Mouse (Mus musculus) embryonic fibroblast, embryonic 13.5 days (primary cell): ENCODE data around the gene Rufy3.

Source experiments
- CTCF ChIP-seq: IDR thresholded peaks from 2 replicates; pipeline ENCODE4 v1.5.1; 2011; ENCODE audit warnings: mild to moderate bottlenecking, control low read depth, low read length, moderate library complexity, borderline replicate concordance; ENCODE audit not compliant: insufficient read depth
- POLR2A ChIP-seq: IDR thresholded peaks from 2 replicates; pipeline ENCODE4 v1.6.1; 2011; ENCODE audit warnings: low read depth, mild to moderate bottlenecking, control low read depth, low read length, moderate library complexity

GRCm38 (mm10) chr5:88630883-88631282, 66.0 kb downstream of the Rufy3 start:
- TF ChIP-seq POLR2A (no peak), CTCF (no peak)
